Mouse (Mus musculus): ENCODE measurements at regions not wholly inside any gene's neighbourhood (a gene's known extent, or its start where the extent isn't known, plus 50 kb on each side); places are given as distances from the start of the nearest gene placed in this dataset.

- DNase-seq (ENCODE audit: low read depth in 1 of 2, low spot score in 2 of 2) = no peak
- 93% methylated on average over 1 of the region's 1 CpGs for WGBS
- Histone ChIP-seq H3K4me3 (ENCODE audit: extremely low read depth, insufficient read depth, insufficient read length) (no peak overlapping the region), H3K36me3 (ENCODE audit: control insufficient read depth, insufficient read depth, low read length) (no peaks in the 10 kb centered on the region), H3K27ac (ENCODE audit: insufficient read depth, low read length) (no peak overlapping the region), H3K4me1 (ENCODE audit: control insufficient read depth, insufficient read depth, insufficient read length) (no peaks in the 10 kb centered on the region), H3K27me3 (ENCODE audit: control insufficient read depth, insufficient read depth, low read length) (no peaks in the 10 kb centered on the region)
- no peak for TF ChIP-seq CTCF (IDR thresholded peaks at IDR 0.05; ENCODE audit: extremely low read depth, insufficient read depth, insufficient read length, insufficient replicate concordance)
- no peak for TF ChIP-seq POLR2A (IDR thresholded peaks at IDR 0.05; ENCODE audit: low read depth, low read length)
Measured at GRCm38 (mm10) chr13:101606184-101606730, 161.8 kb downstream of the Pik3r1 start.

GRCm38 (mm10) chr13:101605685-101606084 is 162.3 kb downstream of the Pik3r1 start:
- Histone ChIP-seq H3K27me3 (ENCODE audit: control insufficient read depth, insufficient read depth, low read length) (no peaks in the 10 kb centered on the region; the same call in 1 of the 2 replicates), H3K36me3 (ENCODE audit: control insufficient read depth, insufficient read depth, low read length) (no peaks in the 10 kb centered on the region), H3K27ac (ENCODE audit: insufficient read depth, low read length) (no peak overlapping the region), H3K4me1 (ENCODE audit: control insufficient read depth, insufficient read depth, insufficient read length) (no peaks in the 10 kb centered on the region), H3K4me3 (ENCODE audit: extremely low read depth, insufficient read depth, insufficient read length) (no peak overlapping the region)
- WGBS = 83% methylated on average over 4 of the region's 4 CpGs
- no peak for DNase-seq (ENCODE audit: low read depth in 1 of 2, low spot score in 2 of 2)
- TF ChIP-seq POLR2A (IDR thresholded peaks at IDR 0.05; ENCODE audit: low read depth, low read length) (no peak), CTCF (IDR thresholded peaks at IDR 0.05; ENCODE audit: extremely low read depth, insufficient read depth, insufficient read length, insufficient replicate concordance) (no peak)

DNA sequence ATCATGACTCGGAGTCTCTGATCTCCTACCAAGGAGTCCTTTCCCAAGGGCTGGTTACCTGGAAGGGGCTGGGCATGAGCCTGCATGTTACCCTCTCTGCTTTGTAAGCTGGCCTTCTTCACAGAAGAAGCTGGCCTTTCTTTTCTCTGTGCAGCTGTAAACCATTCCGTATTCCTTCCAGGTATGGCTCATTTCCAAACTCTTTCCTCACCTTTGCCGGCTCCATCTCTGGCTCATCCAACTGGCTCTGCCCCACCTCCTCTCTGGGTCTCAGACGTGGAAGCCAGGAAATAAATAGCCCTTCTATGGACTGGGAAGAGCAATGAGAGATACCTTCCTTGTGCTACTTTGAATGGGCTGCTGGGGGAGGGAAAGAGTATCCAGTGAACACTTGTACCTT is 163.0 kb downstream of the Pik3r1 start:
- Histone ChIP-seq H3K4me3 (ENCODE audit: extremely low read depth, insufficient read depth, insufficient read length) (no peak overlapping the region), H3K36me3 (ENCODE audit: control insufficient read depth, insufficient read depth, low read length) (no peaks in the 10 kb centered on the region), H3K27me3 (ENCODE audit: control insufficient read depth, insufficient read depth, low read length) (no peaks in the 10 kb centered on the region; the same call in 1 of the 2 replicates), H3K27ac (ENCODE audit: insufficient read depth, low read length) (no peak overlapping the region), H3K4me1 (ENCODE audit: control insufficient read depth, insufficient read depth, insufficient read length) (no peaks in the 10 kb centered on the region)
- no peak for DNase-seq (ENCODE audit: low read depth in 1 of 2, low spot score in 2 of 2)
- TF ChIP-seq POLR2A (IDR thresholded peaks at IDR 0.05; ENCODE audit: low read depth, low read length) = no peak
- no peak for TF ChIP-seq CTCF (IDR thresholded peaks at IDR 0.05; ENCODE audit: extremely low read depth, insufficient read depth, insufficient read length, insufficient replicate concordance)
- 97% methylated on average over 4 of the region's 4 CpGs for WGBS

DNA sequence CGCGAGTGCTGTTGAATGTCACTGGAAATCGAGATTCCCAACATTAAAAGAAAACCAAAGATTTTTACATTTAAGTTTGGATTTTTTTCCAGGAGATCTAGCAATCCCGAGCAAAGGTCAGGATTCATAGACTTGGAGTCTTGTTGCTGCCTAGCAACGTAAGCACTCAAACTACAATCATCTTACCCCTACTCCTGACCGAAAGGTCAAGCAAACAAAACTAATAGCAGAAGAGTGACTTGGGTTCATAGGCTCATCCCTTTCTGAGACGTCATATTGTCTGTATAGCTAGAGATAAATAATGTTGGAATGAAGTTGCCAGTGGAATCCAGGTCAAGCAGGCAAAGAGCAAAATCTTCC is 169.9 kb downstream of the Pik3r1 start:
- H3K36me3 ChIP-seq (ENCODE audit: control insufficient read depth, insufficient read depth, low read length) = no peaks in the 10 kb centered on the region
- TF ChIP-seq CTCF (IDR thresholded peaks at IDR 0.05; ENCODE audit: extremely low read depth, insufficient read depth, insufficient read length, insufficient replicate concordance) (no peak), POLR2A (IDR thresholded peaks at IDR 0.05; ENCODE audit: low read depth, low read length) (no peak)
- H3K27ac ChIP-seq (ENCODE audit: insufficient read depth, low read length) = no peak overlapping the region
- H3K4me1 ChIP-seq (ENCODE audit: control insufficient read depth, insufficient read depth, insufficient read length) = no peaks in the 10 kb centered on the region
- H3K27me3 ChIP-seq (ENCODE audit: control insufficient read depth, insufficient read depth, low read length) = no peaks in the 10 kb centered on the region; the same call in 1 of the 2 replicates
- 91% methylated on average over 7 of the region's 7 CpGs for WGBS
- H3K4me3 ChIP-seq (ENCODE audit: extremely low read depth, insufficient read depth, insufficient read length) = no peak overlapping the region
- no peak for DNase-seq (ENCODE audit: low read depth in 1 of 2, low spot score in 2 of 2)

GRCm38 (mm10) chr13:101597243-101598125 is 170.5 kb downstream of the Pik3r1 start:
- Histone ChIP-seq H3K27ac (ENCODE audit: insufficient read depth, low read length) (no peak overlapping the region), H3K36me3 (ENCODE audit: control insufficient read depth, insufficient read depth, low read length) (no peaks in the 10 kb centered on the region), H3K27me3 (ENCODE audit: control insufficient read depth, insufficient read depth, low read length) (no peaks in the 10 kb centered on the region; the same call in 1 of the 2 replicates), H3K4me1 (ENCODE audit: control insufficient read depth, insufficient read depth, insufficient read length) (no peaks in the 10 kb centered on the region), H3K4me3 (ENCODE audit: extremely low read depth, insufficient read depth, insufficient read length) (no peak overlapping the region)
- TF ChIP-seq CTCF (IDR thresholded peaks at IDR 0.05; ENCODE audit: extremely low read depth, insufficient read depth, insufficient read length, insufficient replicate concordance) (no peak), POLR2A (IDR thresholded peaks at IDR 0.05; ENCODE audit: low read depth, low read length) (no peak)
- 84% methylated on average over 14 of the region's 14 CpGs for whole genome bisulfite sequencing
- DNase-seq (ENCODE audit: low read depth in 1 of 2, low spot score in 2 of 2) = no peak

DNA sequence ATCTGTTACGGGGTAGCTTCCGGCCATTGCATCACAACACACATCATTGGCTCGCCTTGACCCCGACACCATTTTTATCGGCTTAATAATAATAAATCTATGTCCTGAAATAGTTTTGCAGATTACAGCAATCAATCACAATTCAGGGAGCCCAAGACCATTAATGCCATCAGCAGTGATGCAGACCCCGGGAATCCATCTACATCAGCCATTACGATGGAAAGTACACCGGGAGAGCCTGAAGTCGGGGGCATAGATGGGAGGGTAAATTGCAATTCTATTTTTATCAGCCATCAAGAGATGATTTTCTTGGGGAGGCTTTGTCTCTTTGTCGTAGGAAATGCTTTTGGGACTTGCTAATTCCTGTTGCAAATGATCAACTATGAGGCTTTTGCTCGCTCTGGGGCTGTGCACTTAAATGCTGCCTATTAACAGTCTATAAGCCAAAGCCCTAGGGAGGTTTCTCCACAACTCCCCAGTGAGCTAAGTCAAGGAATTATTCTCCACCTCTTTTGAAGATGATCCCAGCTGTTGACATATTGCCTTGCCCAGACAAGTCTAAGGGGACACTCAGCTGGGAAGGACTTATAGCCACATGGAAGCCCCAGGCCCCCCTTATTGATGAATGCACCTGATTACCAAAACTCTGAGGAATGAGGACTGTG is 173.4 kb downstream of the Pik3r1 start:
- WGBS = 94% methylated on average over 11 of the region's 11 CpGs
- TF ChIP-seq POLR2A (IDR thresholded peaks at IDR 0.05; ENCODE audit: low read depth, low read length) (no peak), CTCF (IDR thresholded peaks at IDR 0.05; ENCODE audit: extremely low read depth, insufficient read depth, insufficient read length, insufficient replicate concordance) (no peak)
- no peak overlapping the region for H3K4me3 ChIP-seq (ENCODE audit: extremely low read depth, insufficient read depth, insufficient read length)
- no peaks in the 10 kb centered on the region for H3K4me1 ChIP-seq (ENCODE audit: control insufficient read depth, insufficient read depth, insufficient read length)
- no peaks in the 10 kb centered on the region for H3K27me3 ChIP-seq (ENCODE audit: control insufficient read depth, insufficient read depth, low read length)
- DNase-seq (ENCODE audit: low read depth in 1 of 2, low spot score in 2 of 2) = no peak
- H3K27ac ChIP-seq (ENCODE audit: insufficient read depth, low read length) = no peak overlapping the region
- no peaks in the 10 kb centered on the region for H3K36me3 ChIP-seq (ENCODE audit: control insufficient read depth, insufficient read depth, low read length)

All from spleen, adult 2 months (tissue).